9 mouse cellular contexts compared by ENCODE assay signal in genomic region chr19:5807740-5808139, GRCm38 (mm10). TPM values are rescaled to one million over a fixed set of nuclear protein-coding genes. Genes with fewer than 3 reads are reported as not detected.
A peak's percentile ranks its signal among the peaks of the same experiment; 100 is the strongest.
DNase-seq lines count a peak whose midpoint lies in the region; ATAC-seq and TF ChIP-seq lines count a peak whose summit lies in the region.
"Had no signal": no experiment of that assay in that cellular context is flagged by ENCODE, and none has a peak within 500 bp of the region (broad histone marks: within the 10 kb centered on the region; RNA-seq: fewer than 3 reads in every experiment).

No protein-coding gene starts in this region.

- peak overlapping the region; percentile 54; the same call in 1 of the 2 replicates for H3K27ac ChIP-seq in heart, embryonic 11.5 days (ENCODE audit: low read depth, low read length)
- H3K27ac ChIP-seq in left cerebral cortex, adult 2 months, result peak overlapping the region; percentile 100
- H3K27ac ChIP-seq in brown adipose tissue, adult 24 weeks (replicated peaks; ENCODE audit: low read depth, low read length), result peak overlapping the region; percentile 96
- peak overlapping the region; percentile 99 for H3K27ac ChIP-seq in liver, embryonic 13.5 days

- WGBS in heart, embryonic 11.5 days (ENCODE audit: insufficient replicate concordance), result 72% methylated on average over 3 of the region's 3 CpGs
- WGBS in liver, embryonic 13.5 days (ENCODE audit: insufficient replicate concordance), result 56% methylated on average over 3 of the region's 3 CpGs

- H3K4me1 ChIP-seq in heart, embryonic 11.5 days (ENCODE audit: control insufficient read depth, insufficient read depth, low read length), result peaks cover 85% of the 10 kb centered on the region
- H3K4me1 ChIP-seq in brown adipose tissue, adult 24 weeks (ENCODE audit: control insufficient read depth, insufficient read depth, insufficient read length, low read length), result peaks cover 59% of the 10 kb centered on the region
- H3K4me1 ChIP-seq in liver, embryonic 13.5 days (replicated peaks), result peaks cover 91% of the 10 kb centered on the region

- intact Hi-C loops in heart, postnatal 36 days (cut with DNase I), result no loop called here
- intact Hi-C loops in left cerebral cortex, adult 2 months (cut with DNase I), result no loop called here

- H3K4me2 ChIP-seq in heart, embryonic 11.5 days, result no peak overlapping the region
- H3K4me2 ChIP-seq in liver, embryonic 13.5 days, result no peak overlapping the region

- no peak for DNase-seq in heart, postnatal 36 days
- DNase-seq in left cerebral cortex, adult 2 months (ENCODE audit: extremely low spot score in 1 of 2, low spot score in 2 of 2), result no peak
- DNase-seq in left cerebral cortex, adult 11 months (ENCODE audit: low spot score), result no peak
- DNase-seq in liver, embryonic 13.5 days, result no peak
- DNase-seq in thymus, postnatal 14 days, result no peak
- DNase-seq in cerebellum, adult 18-20 months, result no peak
- DNase-seq: right cerebral cortex, postnatal 14 days had no signal

- TF ChIP-seq CTCF in left cerebral cortex, adult 2 months (IDR thresholded peaks at IDR 0.05), result no peak

- 0 out of 2 replicates have a peak overlapping the region, but pooled peaks have one; percentile 22 for H3K9ac ChIP-seq in heart, embryonic 11.5 days (ENCODE audit: low read depth, low read length)
- peak overlapping the region; percentile 73; the same call in 1 of the 2 replicates for H3K9ac ChIP-seq in liver, embryonic 13.5 days

- no peaks in the 10 kb centered on the region for H3K9me3 ChIP-seq in heart, embryonic 11.5 days (replicated peaks; ENCODE audit: control insufficient read depth, low read length)
- no peaks in the 10 kb centered on the region for H3K9me3 ChIP-seq in liver, embryonic 13.5 days (replicated peaks)

- ATAC-seq in heart, embryonic 11.5 days (replicated peaks; ENCODE audit: insufficient number of reproducible peaks, low FRiP score, low TSS enrichment), result no peak
- no peak for ATAC-seq in liver, embryonic 13.5 days (ENCODE audit: low read depth)

- no peak overlapping the region for H3K4me3 ChIP-seq in heart, embryonic 11.5 days (ENCODE audit: low read depth, low read length)
- no peak overlapping the region for H3K4me3 ChIP-seq in left cerebral cortex, adult 2 months
- H3K4me3 ChIP-seq in brown adipose tissue, adult 24 weeks (ENCODE audit: insufficient read depth, low read depth, low read length), result no peak overlapping the region
- no peak overlapping the region for H3K4me3 ChIP-seq in liver, embryonic 13.5 days (replicated peaks)

- no peaks in the 10 kb centered on the region for H3K36me3 ChIP-seq in heart, embryonic 11.5 days (ENCODE audit: control insufficient read depth, insufficient read depth, low read length)
- no peaks in the 10 kb centered on the region for H3K36me3 ChIP-seq in liver, embryonic 13.5 days

- no peaks in the 10 kb centered on the region for H3K27me3 ChIP-seq in heart, embryonic 11.5 days (ENCODE audit: control insufficient read depth, insufficient read depth, low read length)
- H3K27me3 ChIP-seq in liver, embryonic 13.5 days, result no peaks in the 10 kb centered on the region

RNA-seq across cellular contexts. Expression of gene Scyl1, which starts 36.5 kb away (rescaled TPM):
- 54.8 and 59.4 TPM in 2 replicates for polyA plus RNA-seq in heart, embryonic 11.5 days (2014; fragmentation: Nextera tagmentation; extraction: Ambion mirVana)
- total RNA-seq in heart, postnatal 36 days (2021), result 10 to 100 TPM; 69.0 to 72.9 TPM
- total RNA-seq in left cerebral cortex, adult 2 months (2021), result 10 to 100 TPM; 92.0 to 98.0 TPM
- 49.2 and 54.3 TPM in 2 replicates for polyA plus RNA-seq in brown adipose tissue, adult 24 weeks (2012; ENCODE audit: insufficient read depth, insufficient read length, missing spikeins)
- 25.2 and 27.5 TPM in 2 replicates for polyA plus RNA-seq in liver, embryonic 13.5 days (2015; fragmentation: Nextera tagmentation; extraction: Ambion mirVana)
